Mouse (Mus musculus) c-Kit-positive CD71-positive TER-119-negative erythroid progenitor cells, embryonic 14.5 days (primary cell): ENCODE results near the gene Idnk.

Experiments used
- DNase-seq: peaks from one replicate; pipeline ENCODE4 v3.0.0-alpha.2; 2013; ENCODE audit warnings: low read depth

The Idnk gene

GRCm38 (mm10) chr13:58194908-58195307 lies 37.5 kb downstream of the Idnk start:
- DNase-seq = no peak

- DNase-seq = no peak
Observed at GRCm38 (mm10) chr13:58197211-58197610, 39.8 kb downstream of the Idnk start.

DNA sequence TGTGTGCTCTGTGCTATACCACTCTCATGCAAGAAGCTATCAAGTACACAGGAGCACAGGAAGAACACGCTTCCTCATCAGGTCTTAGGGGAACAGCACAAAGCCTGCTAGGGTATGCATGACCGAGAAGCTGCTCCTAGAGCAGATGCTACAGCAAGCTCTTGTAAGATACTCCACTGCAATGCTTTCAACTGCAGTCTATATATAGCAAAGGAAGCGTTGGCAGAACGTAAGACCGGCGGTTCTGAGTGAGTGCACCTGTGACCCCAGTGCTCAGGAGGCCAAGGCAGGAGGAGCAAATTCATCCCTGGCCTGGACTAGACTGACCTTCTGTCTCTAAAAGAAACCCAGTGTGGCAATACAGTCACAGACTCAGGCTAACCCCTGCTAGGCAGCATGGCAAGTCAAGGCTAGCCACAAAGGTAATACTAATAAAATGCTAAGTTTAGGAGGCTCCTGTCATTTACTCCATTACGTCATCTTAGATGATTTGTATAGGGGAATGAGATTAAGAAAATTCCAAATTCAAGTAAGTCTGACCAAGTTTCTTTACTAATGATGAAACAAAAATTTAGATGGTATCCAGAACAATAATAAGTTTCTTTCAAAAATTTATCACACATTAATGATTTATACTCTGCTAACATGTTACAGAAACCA lies 40.7 kb downstream of the Idnk start:
- DNase-seq = no peak

GRCm38 (mm10) chr13:58201343-58201742 lies 43.9 kb downstream of the Idnk start:
- DNase-seq = no peak

DNA sequence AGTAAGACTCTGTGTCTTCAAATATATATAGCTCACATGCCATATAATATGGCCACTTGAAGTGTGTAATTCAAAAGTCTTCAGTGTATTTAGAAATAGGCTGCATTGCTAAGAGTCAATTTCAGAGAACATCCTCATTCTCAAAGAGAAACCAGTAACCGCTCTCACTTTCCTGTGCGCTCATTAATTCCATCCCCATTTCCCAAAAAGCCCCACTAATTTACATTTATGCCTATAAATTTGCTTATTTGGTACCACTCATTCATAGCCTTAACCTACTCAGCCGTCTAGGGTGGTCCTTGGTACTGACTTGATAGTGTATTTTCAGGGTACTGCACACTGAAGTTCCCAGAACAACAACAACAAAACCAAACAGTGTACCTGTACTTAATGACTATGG lies 44.5 kb downstream of the Idnk start:
- no peak for DNase-seq

DNA sequence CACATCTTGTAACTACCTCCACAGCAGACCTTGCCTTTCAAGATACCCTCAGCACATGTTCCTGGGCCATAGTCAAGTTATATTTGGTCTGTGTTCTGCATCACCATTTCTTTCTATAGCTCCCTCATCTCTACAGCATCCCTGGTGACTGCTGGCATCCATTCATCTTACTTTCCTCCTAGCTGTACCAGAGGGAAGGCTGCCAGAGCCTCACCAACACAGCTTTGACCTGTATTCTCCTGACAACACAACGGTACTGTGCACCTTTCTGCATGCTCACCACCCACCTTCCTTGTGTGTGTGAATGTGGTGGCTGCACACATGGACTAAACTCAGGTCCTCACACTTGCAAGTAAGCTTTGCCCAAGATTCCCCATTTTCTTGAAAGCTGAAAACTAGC lies 45.5 kb downstream of the Idnk start:
- DNase-seq = no peak

DNA sequence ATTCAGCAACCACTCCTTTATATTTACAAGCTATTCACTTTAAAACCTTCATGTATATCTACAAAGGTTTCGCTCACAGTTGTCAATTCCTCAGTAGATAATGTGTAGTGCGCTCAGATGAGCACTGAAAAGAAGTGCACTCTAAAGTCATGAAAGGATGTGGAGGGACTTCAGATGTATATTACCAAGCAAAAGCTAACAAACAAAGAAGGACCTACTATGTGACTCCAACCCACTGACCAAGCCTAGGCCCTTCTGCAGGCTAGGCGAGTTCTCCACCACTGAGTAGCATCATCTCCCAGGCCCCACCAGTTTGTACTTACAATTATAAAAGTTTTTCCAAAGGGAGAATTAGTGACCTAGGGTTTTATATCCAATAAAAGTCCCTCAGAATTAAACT lies 46.8 kb downstream of the Idnk start:
- DNase-seq = no peak

GRCm38 (mm10) chr13:58204986-58205385 lies 47.5 kb downstream of the Idnk start:
- no peak for DNase-seq

GRCm38 (mm10) chr13:58206084-58206483 lies 48.6 kb downstream of the Idnk start:
- DNase-seq = no peak

GRCm38 (mm10) chr13:58210441-58210840 lies 53.0 kb downstream of the Idnk start:
- no peak for DNase-seq

- DNase-seq = no peak
Observed at GRCm38 (mm10) chr13:58212530-58212929, 55.1 kb downstream of the Idnk start.

GRCm38 (mm10) chr13:58213801-58214200 lies 56.4 kb downstream of the Idnk start:
- DNase-seq = no peak
